Mouse (Mus musculus) gastrocnemius, adult 2 months (tissue): Measurements from ENCODE around the gene Eif4a2. TPM values are rescaled to one million over a fixed set of nuclear protein-coding genes. Genes with fewer than 3 reads are reported as not detected.

Experiments
- DNase-seq: peaks from one replicate; pipeline ENCODE4 v3.0.0; 2022
- H3K27ac ChIP-seq: fragments of 200-600 bp; 2 replicates; pipeline ENCODE4 v1.8.1; 2022; ENCODE audit warnings: mild to moderate bottlenecking
- H3K4me3 ChIP-seq: fragments of 200-600 bp; 2 replicates; pipeline ENCODE4 v1.8.1; 2022; ENCODE audit warnings: mild to moderate bottlenecking, moderate library complexity
- CTCF ChIP-seq: fragments of 200-600 bp; IDR thresholded peaks from 2 replicates; pipeline ENCODE4 v1.8.1; 2022; ENCODE audit warnings: antibody characterized with exemption, mild to moderate bottlenecking, moderate library complexity
- intact Hi-C: fragments of 180-260 bp; cut with DNase I; formaldehyde crosslinking; loops from one replicate; pipeline ENCODE4 v1.15.1; 2025
- total RNA-seq, 2 experiments: library from RNA; stranded (reverse); gene quantifications; 2 replicates each; pipeline ENCODE4 v1.2.3; 2021

The Eif4a2 gene
- total RNA-seq, 2 experiments from 2014 or later, result 458 to 462 TPM

- no peak for DNase-seq
- Histone ChIP-seq H3K4me3 (no peak overlapping the region), H3K27ac (no peak overlapping the region)
- peak; percentile 84 for TF ChIP-seq CTCF
- intact Hi-C loops, result loop anchor here (1.0 to 2.0 kb wide), 2 partner anchors 48 to 259 kb away; no protein-coding TSS in a partner anchor
These were observed 28.3 kb downstream of the Eif4a2 start for GRCm38 (mm10) chr16:23135421-23136149.

GRCm38 (mm10) chr16:23136406-23136970 is 29.2 kb downstream of the Eif4a2 start:
- no peak overlapping the region for H3K27ac ChIP-seq
- intact Hi-C loops, result no loop called here
- TF ChIP-seq CTCF, result no peak
- no peak for DNase-seq
- H3K4me3 ChIP-seq, result no peak overlapping the region

- no peak overlapping the region for H3K4me3 ChIP-seq
- intact Hi-C loops, result no loop called here
- TF ChIP-seq CTCF, result no peak
- no peak overlapping the region for H3K27ac ChIP-seq
- DNase-seq, result no peak
These were observed 33.7 kb downstream of the Eif4a2 start for GRCm38 (mm10) chr16:23140911-23141310.

GRCm38 (mm10) chr16:23144326-23144725 is 37.1 kb downstream of the Eif4a2 start:
- no peak for DNase-seq
- intact Hi-C loops, result no loop called here
- TF ChIP-seq CTCF, result no peak
- Histone ChIP-seq H3K4me3 (no peak overlapping the region), H3K27ac (no peak overlapping the region)

GRCm38 (mm10) chr16:23145211-23145610 is 38.0 kb downstream of the Eif4a2 start:
- no peak for TF ChIP-seq CTCF
- no peak overlapping the region for H3K27ac ChIP-seq
- DNase-seq, result no peak
- no peak overlapping the region for H3K4me3 ChIP-seq
- intact Hi-C loops, result no loop called here

- DNase-seq, result no peak
- no peak for TF ChIP-seq CTCF
- H3K27ac ChIP-seq, result no peak within 1 kb of the TSS
- intact Hi-C loops, result no loop called here
- no peak within 1 kb of the TSS for H3K4me3 ChIP-seq
These were observed 39.0 kb downstream of the Eif4a2 start, which contains the start of gene Adipoq for GRCm38 (mm10) chr16:23146280-23146679. Gene Adipoq (plus strand): TSS chr16:23146536.

- intact Hi-C loops, result no loop called here
- Histone ChIP-seq H3K27ac (no peak overlapping the region), H3K4me3 (no peak overlapping the region)
- DNase-seq, result no peak
- no peak for TF ChIP-seq CTCF
These were observed 41.7 kb downstream of the Eif4a2 start for GRCm38 (mm10) chr16:23148936-23149335.

- no peak overlapping the region for H3K4me3 ChIP-seq
- TF ChIP-seq CTCF, result no peak
- intact Hi-C loops, result no loop called here
- no peak overlapping the region for H3K27ac ChIP-seq
- no peak for DNase-seq
These were observed 42.2 kb downstream of the Eif4a2 start for GRCm38 (mm10) chr16:23149396-23149795.

GRCm38 (mm10) chr16:23151423-23151822 is 44.2 kb downstream of the Eif4a2 start:
- intact Hi-C loops, result loop anchor here (5.0 kb wide), 1 partner anchor 71 kb away; the partner anchor contains the start of gene St6gal1
- no peak for DNase-seq
- TF ChIP-seq CTCF, result peak; percentile 70
- Histone ChIP-seq H3K27ac (no peak overlapping the region), H3K4me3 (no peak overlapping the region)

- no peak for TF ChIP-seq CTCF
- no peak overlapping the region for H3K27ac ChIP-seq
- DNase-seq, result no peak
- intact Hi-C loops, result loop anchor here (5.0 kb wide), 1 partner anchor 68 kb away; the partner anchor contains the start of gene St6gal1
- H3K4me3 ChIP-seq, result no peak overlapping the region
These were observed 47.0 kb downstream of the Eif4a2 start for GRCm38 (mm10) chr16:23154261-23154660.

GRCm38 (mm10) chr16:23157013-23157412 is 49.8 kb downstream of the Eif4a2 start:
- no peak for DNase-seq
- no peak overlapping the region for H3K27ac ChIP-seq
- H3K4me3 ChIP-seq, result no peak overlapping the region
- intact Hi-C loops, result no loop called here
- no peak for TF ChIP-seq CTCF

- DNase-seq, result no peak
- intact Hi-C loops, result no loop called here
These were observed 51.0 kb downstream of the Eif4a2 start for GRCm38 (mm10) chr16:23158292-23158691.

GRCm38 (mm10) chr16:23158957-23159356 is 51.7 kb downstream of the Eif4a2 start:
- DNase-seq, result no peak
- TF ChIP-seq CTCF, result no peak
- H3K27ac ChIP-seq, result no peak overlapping the region
- H3K4me3 ChIP-seq, result no peak overlapping the region
- intact Hi-C loops, result no loop called here

More at GRCm38 (mm10) chr16:23158292-23158691, 51.0 kb downstream of the Eif4a2 start:
- H3K4me3 ChIP-seq, result no peak overlapping the region
- no peak for TF ChIP-seq CTCF
- no peak overlapping the region for H3K27ac ChIP-seq
